Mouse (Mus musculus): ENCODE data around the gene Pip5k1c. TPM values are rescaled to one million over a fixed set of nuclear protein-coding genes. Genes with fewer than 3 reads are reported as not detected.

Pip5k1c gene
- polyA plus RNA-seq, 1 experiment from 2014 or later, result 19.1 TPM

DNA sequence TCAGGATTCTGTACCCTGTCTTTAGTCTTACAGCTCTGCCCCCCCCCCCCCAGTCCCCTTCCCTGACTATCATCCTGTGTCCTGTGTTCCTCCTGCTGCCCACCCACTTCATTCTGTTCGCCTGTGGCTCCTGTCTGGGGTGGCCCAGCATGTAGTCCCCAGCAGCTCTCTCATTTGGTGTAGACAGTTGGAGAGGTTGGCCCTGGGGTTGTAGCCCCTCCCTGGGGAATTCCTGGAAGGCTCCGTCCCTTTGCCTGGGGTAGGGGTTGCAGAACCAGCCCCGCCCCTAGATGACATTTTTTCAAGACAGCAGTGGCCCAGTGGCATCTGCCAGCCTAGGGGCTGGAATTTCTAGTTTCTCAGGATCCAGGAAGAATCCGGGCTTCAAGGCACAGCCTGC, 65.4 kb downstream of the Pip5k1c start:
- Histone ChIP-seq H3K4me3 (ENCODE audit: low read depth, low read length) (peak overlapping the region; percentile 75), H3K4me1 (replicated peaks; ENCODE audit: control insufficient read depth, insufficient read depth) (peaks cover 4% of the 10 kb centered on the region), H3K9me3 (ENCODE audit: control insufficient read depth, low read length) (no peaks in the 10 kb centered on the region), H3K4me2 (replicated peaks; ENCODE audit: low read depth) (peak overlapping the region; percentile 98), H3K27ac (replicated peaks) (no peak overlapping the region; the same call in 1 of the 2 replicates), H3K36me3 (ENCODE audit: control insufficient read depth, insufficient read depth, low read length) (no peaks in the 10 kb centered on the region), H3K27me3 (ENCODE audit: control insufficient read depth, insufficient read depth, low read length) (no peaks in the 10 kb centered on the region), H3K9ac (ENCODE audit: low read length) (peak overlapping the region; percentile 79)
- no peak for DNase-seq (ENCODE audit: low spot score)
- TF ChIP-seq EP300 (optimal IDR thresholded peaks at IDR 0.05) (no peak), CTCF (IDR thresholded peaks at IDR 0.05; ENCODE audit: low read depth) (no peak)
- 26% methylated on average over 4 of the region's 4 CpGs for WGBS
- ATAC-seq (ENCODE audit: low FRiP score, low TSS enrichment), result no peak

GRCm38 (mm10) chr10:81358841-81359240, 66.1 kb downstream of the Pip5k1c start:
- Histone ChIP-seq H3K9ac (ENCODE audit: low read length) (0 out of 2 replicates have a peak overlapping the region, but pooled peaks have one; percentile 18), H3K36me3 (ENCODE audit: control insufficient read depth, insufficient read depth, low read length) (no peaks in the 10 kb centered on the region), H3K27me3 (ENCODE audit: control insufficient read depth, insufficient read depth, low read length) (no peaks in the 10 kb centered on the region), H3K4me1 (replicated peaks; ENCODE audit: control insufficient read depth, insufficient read depth) (peaks cover 4% of the 10 kb centered on the region), H3K4me3 (ENCODE audit: low read depth, low read length) (no peak overlapping the region), H3K9me3 (ENCODE audit: control insufficient read depth, low read length) (no peaks in the 10 kb centered on the region), H3K4me2 (replicated peaks; ENCODE audit: low read depth) (peak overlapping the region; percentile 98; the same call in 1 of the 2 replicates), H3K27ac (replicated peaks) (no peak overlapping the region)
- 54% methylated on average over 1 of the region's 1 CpGs for WGBS
- DNase-seq (ENCODE audit: low spot score), result no peak
- no peak for ATAC-seq (ENCODE audit: low FRiP score, low TSS enrichment)
- TF ChIP-seq EP300 (optimal IDR thresholded peaks at IDR 0.05) (no peak), CTCF (IDR thresholded peaks at IDR 0.05; ENCODE audit: low read depth) (no peak)

DNA sequence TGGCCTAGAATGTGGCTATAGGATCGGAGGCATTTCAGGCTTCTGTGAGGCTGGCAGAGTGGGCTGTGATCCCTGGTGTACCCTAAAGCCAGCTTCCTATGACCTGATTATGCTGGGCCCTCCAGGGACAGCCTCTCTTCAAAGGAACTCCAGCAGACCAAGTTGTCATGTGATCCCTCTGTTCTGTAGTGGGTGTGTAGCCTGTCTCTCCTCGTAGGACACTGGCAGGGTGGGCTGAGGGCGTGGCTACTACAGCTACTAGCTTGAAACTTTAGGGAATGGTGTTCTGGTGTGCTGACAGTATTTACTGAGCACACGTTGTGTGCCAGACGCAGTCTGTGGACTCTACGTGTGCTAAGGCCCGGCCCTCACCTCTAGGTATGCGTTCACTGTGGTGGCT, 68.0 kb downstream of the Pip5k1c start:
- H3K36me3 ChIP-seq (ENCODE audit: control insufficient read depth, insufficient read depth, low read length), result no peaks in the 10 kb centered on the region
- ATAC-seq (ENCODE audit: low FRiP score, low TSS enrichment) (no peak), DNase-seq (ENCODE audit: low spot score) (no peak)
- H3K27me3 ChIP-seq (ENCODE audit: control insufficient read depth, insufficient read depth, low read length), result no peaks in the 10 kb centered on the region
- H3K4me2 ChIP-seq (replicated peaks; ENCODE audit: low read depth), result no peak overlapping the region
- H3K9ac ChIP-seq (ENCODE audit: low read length), result no peak overlapping the region
- no peaks in the 10 kb centered on the region for H3K9me3 ChIP-seq (ENCODE audit: control insufficient read depth, low read length)
- 56% methylated on average over 8 of the region's 8 CpGs for WGBS
- H3K4me3 ChIP-seq (ENCODE audit: low read depth, low read length), result no peak overlapping the region
- no peak overlapping the region for H3K27ac ChIP-seq (replicated peaks)
- H3K4me1 ChIP-seq (replicated peaks; ENCODE audit: control insufficient read depth, insufficient read depth), result peaks cover 7% of the 10 kb centered on the region
- TF ChIP-seq EP300 (optimal IDR thresholded peaks at IDR 0.05) (no peak), CTCF (IDR thresholded peaks at IDR 0.05; ENCODE audit: low read depth) (no peak)

DNA sequence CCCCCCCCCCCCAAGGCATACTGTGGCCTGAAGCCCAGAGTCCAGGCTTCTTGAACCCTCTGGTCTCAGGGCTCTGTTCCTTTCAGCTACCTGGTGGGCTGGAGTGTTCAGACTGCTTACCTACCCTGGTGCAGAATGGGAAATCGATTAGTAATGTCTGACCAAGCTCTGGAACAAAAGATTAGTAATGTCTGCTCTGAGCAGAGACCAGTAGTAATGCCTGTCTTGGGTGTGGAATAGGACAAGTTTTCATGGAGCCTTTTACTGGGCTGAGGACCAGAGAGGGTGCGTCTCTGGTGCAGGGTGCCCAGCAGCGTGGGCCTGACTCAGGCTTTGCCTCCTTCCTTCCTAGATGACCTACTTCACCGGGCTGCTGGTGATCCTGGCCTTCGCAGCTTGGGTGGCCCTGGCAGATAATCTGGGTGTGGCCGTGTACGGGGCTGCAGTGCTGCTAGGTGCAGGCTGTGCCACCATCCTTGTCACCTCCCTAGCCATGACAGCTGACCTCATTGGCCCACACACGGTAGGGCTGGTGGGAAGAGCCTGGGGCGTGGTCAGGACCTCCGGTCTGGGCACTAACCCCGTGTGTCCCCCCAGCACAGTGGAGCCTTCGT, 69.7 kb downstream of the Pip5k1c start:
- Histone ChIP-seq H3K27me3 (ENCODE audit: control insufficient read depth, insufficient read depth, low read length) (no peaks in the 10 kb centered on the region), H3K4me1 (replicated peaks; ENCODE audit: control insufficient read depth, insufficient read depth) (peaks cover 4% of the 10 kb centered on the region), H3K9me3 (ENCODE audit: control insufficient read depth, low read length) (no peaks in the 10 kb centered on the region), H3K27ac (replicated peaks) (peak overlapping the region; percentile 82), H3K4me2 (replicated peaks; ENCODE audit: low read depth) (peak overlapping the region; percentile 25), H3K36me3 (ENCODE audit: control insufficient read depth, insufficient read depth, low read length) (peaks cover 5% of the 10 kb centered on the region; the same call in 1 of the 2 replicates), H3K9ac (ENCODE audit: low read length) (peak overlapping the region; percentile 38), H3K4me3 (ENCODE audit: low read depth, low read length) (no peak overlapping the region)
- peak; percentile 70 for DNase-seq (ENCODE audit: low spot score)
- WGBS, result 60% methylated on average over 12 of the region's 12 CpGs
- peak; percentile 36 for ATAC-seq (ENCODE audit: low FRiP score, low TSS enrichment)
- TF ChIP-seq CTCF (IDR thresholded peaks at IDR 0.05; ENCODE audit: low read depth), result no peak
- TF ChIP-seq EP300 (optimal IDR thresholded peaks at IDR 0.05), result no peak

DNA sequence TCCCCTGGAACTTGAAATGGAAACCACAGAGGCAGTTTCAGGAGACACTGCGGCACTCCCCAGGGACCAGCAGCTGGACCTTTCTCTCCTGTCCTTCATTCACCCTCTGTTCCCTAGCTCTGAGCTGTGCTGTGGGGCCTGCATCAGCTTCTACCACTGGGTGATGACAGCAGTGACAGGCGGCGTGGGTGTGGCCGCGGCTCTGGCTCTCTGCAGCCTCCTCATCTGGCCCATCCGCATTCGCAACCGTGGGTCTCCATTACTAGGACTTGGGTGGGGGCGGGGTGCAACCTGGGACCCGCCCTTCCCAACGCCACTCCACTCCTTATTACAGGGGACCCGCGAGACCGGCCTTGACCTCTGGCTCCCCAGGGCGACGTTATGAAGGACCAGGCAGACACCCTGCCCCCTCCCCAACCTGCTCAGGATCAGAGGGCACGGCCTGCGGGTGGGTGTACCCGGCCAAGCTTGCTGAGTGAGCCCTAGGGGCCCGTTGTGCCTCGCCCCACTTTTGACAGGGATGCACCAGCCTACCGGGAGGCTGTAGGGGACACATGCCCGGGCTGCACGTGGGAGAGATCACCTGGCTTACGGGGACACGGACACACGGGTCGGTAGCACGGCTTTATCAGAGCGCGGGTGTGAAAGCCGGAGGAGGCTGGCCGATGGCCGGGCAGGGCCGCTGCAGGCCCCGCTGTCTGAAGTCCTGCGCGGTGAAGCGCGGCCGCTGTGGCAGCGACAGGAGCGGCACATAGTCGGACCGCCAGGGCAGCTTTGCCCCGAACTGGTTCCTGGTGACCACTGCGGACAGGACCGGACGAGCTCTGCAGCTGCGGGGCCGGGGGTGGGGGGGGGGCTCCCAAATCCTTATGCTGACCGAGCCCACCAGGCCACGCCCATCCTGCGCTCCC, 70.9 kb downstream of the Pip5k1c start:
- H3K9ac ChIP-seq (ENCODE audit: low read length), result peak overlapping the region; percentile 60
- H3K4me3 ChIP-seq (ENCODE audit: low read depth, low read length), result peak overlapping the region; percentile 35
- H3K9me3 ChIP-seq (ENCODE audit: control insufficient read depth, low read length), result no peaks in the 10 kb centered on the region
- no peak for TF ChIP-seq EP300 (optimal IDR thresholded peaks at IDR 0.05)
- no peak for TF ChIP-seq CTCF (IDR thresholded peaks at IDR 0.05; ENCODE audit: low read depth)
- no peaks in the 10 kb centered on the region for H3K27me3 ChIP-seq (ENCODE audit: control insufficient read depth, insufficient read depth, low read length)
- ATAC-seq (ENCODE audit: low FRiP score, low TSS enrichment), result no peak
- H3K4me1 ChIP-seq (replicated peaks; ENCODE audit: control insufficient read depth, insufficient read depth), result peaks cover 4% of the 10 kb centered on the region
- peaks cover 14% of the 10 kb centered on the region for H3K36me3 ChIP-seq (ENCODE audit: control insufficient read depth, insufficient read depth, low read length)
- 13% methylated on average over 54 of the region's 54 CpGs for WGBS
- H3K27ac ChIP-seq (replicated peaks), result peak overlapping the region; percentile 82
- H3K4me2 ChIP-seq (replicated peaks; ENCODE audit: low read depth), result peak overlapping the region; percentile 59
- no peak for DNase-seq (ENCODE audit: low spot score)

All from stomach, postnatal 0 days (tissue).